Mouse (Mus musculus): Measurements from ENCODE around the gene Rusc2.

DNA sequence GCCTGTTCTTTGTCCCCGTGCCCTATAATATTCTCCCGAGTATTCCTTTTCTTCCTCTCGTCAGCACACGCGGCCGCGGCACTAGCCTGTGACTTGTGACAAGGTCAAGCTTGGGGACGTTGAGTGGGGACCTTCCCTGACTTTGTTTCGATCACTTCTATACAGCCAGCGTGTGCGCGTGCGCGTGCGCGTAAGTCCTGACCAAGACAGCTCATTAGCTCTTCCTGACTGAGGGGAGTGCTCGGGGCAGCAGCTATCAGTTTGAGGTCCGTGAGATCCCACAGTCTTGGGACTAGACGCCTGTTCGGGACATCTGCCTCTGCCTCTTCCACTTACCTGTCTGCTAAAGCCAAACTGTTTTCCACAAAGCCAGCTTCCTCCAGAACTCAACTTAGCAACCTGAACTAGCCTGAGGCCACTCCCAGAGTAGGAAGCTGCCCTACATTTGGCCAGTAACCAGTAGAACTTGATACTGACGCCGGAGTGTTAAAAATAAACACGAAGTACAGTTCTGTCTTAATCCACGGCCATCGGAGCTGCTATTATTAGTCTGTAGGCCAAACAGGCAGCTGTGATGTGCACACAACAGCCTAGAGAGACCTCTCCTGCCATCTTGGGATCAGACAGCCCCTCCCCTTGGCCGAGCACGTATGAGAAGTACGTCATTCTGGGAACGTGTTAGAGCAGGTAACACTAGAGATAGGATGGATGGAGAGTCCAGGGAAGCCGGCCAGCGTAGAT, 17.8 kb downstream of the Rusc2 start:
- no peak for TF ChIP-seq POLR2A (IDR thresholded peaks at IDR 0.05; ENCODE audit: low read depth, low read length)
- TF ChIP-seq CTCF (IDR thresholded peaks at IDR 0.05; ENCODE audit: extremely low read depth, insufficient read depth, insufficient read length, insufficient replicate concordance), result no peak

Data from spleen, adult 2 months (tissue).